Mouse (Mus musculus): Measurements from ENCODE around the gene Ano8.
"Not testable (repeated sequence)": the region's sequence is repeated elsewhere in the genome, so short reads cannot be mapped to it uniquely, and the experiment has no call there.

The Ano8 gene

DNA sequence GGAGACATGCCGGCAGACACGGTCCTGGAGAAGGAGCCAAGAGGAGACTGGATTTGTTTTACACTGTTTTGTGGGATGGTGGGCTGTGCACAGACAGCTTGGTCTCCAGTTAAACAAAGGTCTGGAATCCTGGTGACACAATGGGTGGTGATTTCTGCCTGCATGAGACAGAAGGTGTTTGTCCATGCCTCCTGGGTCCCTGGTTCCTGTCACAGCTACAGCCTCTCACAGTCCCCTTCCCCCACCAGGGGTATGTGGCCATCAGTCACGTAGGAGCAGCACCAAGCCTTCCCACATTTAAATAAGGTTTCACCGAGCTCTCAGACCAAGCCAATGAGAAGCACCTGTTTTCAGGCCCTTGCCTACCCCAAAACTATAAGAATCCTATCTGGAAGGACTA lies 34.4 kb downstream of the Ano8 start:
- no peak for DNase-seq (ENCODE audit: extremely low read depth, low read depth, low spot score)

DNA sequence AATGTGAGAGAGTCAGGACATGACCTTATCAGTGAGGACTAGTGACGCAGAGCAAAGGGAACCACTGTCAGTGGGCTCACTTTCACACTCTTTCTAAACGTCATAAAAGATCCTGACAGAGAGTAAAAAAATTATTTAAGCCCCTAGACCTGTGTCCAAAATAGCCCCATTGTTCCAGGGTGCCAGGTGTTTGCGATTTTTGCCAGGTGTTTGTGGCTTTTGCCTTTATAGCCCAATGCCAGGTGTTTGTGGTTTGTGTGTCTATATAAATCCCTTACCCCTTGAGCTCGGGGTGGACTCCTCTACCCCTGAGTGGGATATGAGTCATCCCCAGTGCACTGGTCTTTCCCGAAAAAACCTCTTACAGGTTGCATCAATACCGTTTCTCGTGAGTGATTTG lies 40.7 kb downstream of the Ano8 start:
- DNase-seq (ENCODE audit: extremely low read depth, low read depth, low spot score) = no peak

DNA sequence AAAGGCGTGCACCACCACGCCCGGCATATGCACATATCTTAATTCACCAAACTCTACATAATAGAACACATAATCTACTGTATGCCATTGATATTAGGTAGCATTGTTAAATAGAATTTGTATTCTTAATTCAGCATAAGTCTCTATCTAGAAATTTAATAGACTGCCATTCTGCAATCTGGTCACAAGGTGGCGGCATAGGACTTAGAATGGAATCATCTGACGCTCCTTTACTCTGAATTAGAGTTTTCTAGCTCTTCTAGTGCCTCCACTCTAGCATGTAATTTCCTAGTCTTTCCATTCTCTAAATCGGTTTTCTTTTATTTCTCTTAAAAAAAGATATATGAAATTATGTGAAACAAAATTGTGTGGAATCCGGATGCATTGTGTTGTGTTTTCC lies 44.4 kb downstream of the Ano8 start:
- no peak for DNase-seq (ENCODE audit: extremely low read depth, low read depth, low spot score)

DNA sequence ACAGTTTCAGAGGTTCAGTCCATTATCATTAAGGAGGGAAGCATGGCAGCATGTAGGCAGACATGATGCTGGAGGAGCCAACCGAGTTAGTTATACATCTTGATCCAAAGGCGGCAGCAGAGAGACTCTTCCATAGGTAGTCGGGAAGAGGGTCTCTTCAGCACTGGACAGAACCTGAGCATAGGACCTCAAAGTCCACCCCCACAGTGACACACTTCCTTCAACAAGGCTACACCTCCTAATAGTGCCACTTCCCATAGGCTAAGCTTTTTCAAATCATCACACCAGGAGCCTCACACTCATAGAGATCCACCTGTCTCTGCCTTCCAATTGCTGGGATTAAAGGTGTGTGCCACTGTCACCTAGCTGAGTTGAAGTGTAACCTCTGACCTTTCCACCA lies 48.7 kb downstream of the Ano8 start:
- DNase-seq (ENCODE audit: extremely low read depth, low read depth, low spot score) = no peak

DNA sequence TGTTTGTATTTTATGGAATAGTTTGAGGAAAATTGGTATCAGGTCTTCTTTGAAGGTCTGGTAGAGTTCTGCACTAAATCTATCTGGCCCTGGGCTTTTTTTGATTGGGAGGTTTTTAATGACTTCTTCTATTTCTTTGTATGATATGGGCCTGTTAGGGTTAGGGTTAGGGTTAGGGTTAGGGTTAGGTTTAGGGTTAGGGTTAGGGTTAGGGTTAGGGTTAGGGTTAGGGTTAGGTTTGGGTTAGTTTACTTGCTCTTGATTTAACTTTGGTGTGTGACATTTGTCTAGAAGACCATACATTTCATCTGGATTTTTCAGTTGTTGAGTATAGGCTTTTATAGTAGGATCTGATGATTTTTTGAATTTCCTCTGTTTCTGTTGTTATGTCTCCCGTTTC lies 52.8 kb downstream of the Ano8 start:
- DNase-seq (ENCODE audit: extremely low read depth, low read depth, low spot score) = not testable (repeated sequence)
